Mouse (Mus musculus) stomach, postnatal 0 days (tissue): ENCODE data around the gene Igsf21. TPM values are rescaled to one million over a fixed set of nuclear protein-coding genes. Genes with fewer than 3 reads are reported as not detected.

ENCODE experiments used
- ATAC-seq: fragments of 200-750 bp; cut with Nextera tagmentation; 2 replicates; pipeline ENCODE4 v1.8.0; 2017; ENCODE audit not compliant: low FRiP score, low TSS enrichment
- DNase-seq: peaks from one replicate; pipeline ENCODE4 v3.0.0-alpha.2; 2016; ENCODE audit warnings: low spot score
- H3K27ac ChIP-seq: fragments of 300-500 bp; sonication (generic); replicated peaks from 2 replicates; pipeline ENCODE4 v1.5.1; 2014; ENCODE audit warnings: mild to moderate bottlenecking, control low read depth
- H3K27me3 ChIP-seq: fragments of 300-500 bp; sonication (generic); 2 replicates; pipeline ENCODE4 v1.6.1; 2014; ENCODE audit warnings: low read length; ENCODE audit not compliant: control insufficient read depth, insufficient read depth
- H3K36me3 ChIP-seq: fragments of 300-500 bp; sonication (generic); 2 replicates; pipeline ENCODE4 v1.6.1; 2014; ENCODE audit warnings: low read length, mixed read lengths; ENCODE audit not compliant: control insufficient read depth, insufficient read depth
- H3K4me1 ChIP-seq: fragments of 300-500 bp; sonication (generic); replicated peaks from 2 replicates; pipeline ENCODE4 v1.6.1; 2014; ENCODE audit warnings: antibody characterized with exemption; ENCODE audit not compliant: control insufficient read depth, insufficient read depth
- H3K4me2 ChIP-seq: fragments of 300-500 bp; sonication (generic); replicated peaks from 2 replicates; pipeline ENCODE4 v1.6.1; 2014; ENCODE audit warnings: low read depth, mild to moderate bottlenecking, control low read depth, moderate library complexity
- H3K4me3 ChIP-seq: fragments of 300-500 bp; sonication (generic); 2 replicates; pipeline ENCODE4 v1.5.1; 2014; ENCODE audit warnings: low read depth, low read length, control low read depth
- H3K9ac ChIP-seq: fragments of 300-500 bp; sonication (generic); 2 replicates; pipeline ENCODE4 v1.6.1; 2014; ENCODE audit warnings: mild to moderate bottlenecking, low read length, control low read depth, mixed read lengths
- H3K9me3 ChIP-seq: fragments of 300-500 bp; sonication (generic); 2 replicates; pipeline ENCODE4 v1.6.1; 2016; ENCODE audit warnings: low read length; ENCODE audit not compliant: control insufficient read depth
- CTCF ChIP-seq: IDR thresholded peaks from 2 replicates; pipeline ENCODE4 v1.5.1; 2016; ENCODE audit warnings: antibody characterized with exemption, low read depth, mild to moderate bottlenecking, moderate library complexity
- EP300 ChIP-seq: optimal IDR thresholded peaks from 2 replicates; pipeline ENCODE3; 2016; ENCODE audit warnings: antibody characterized with exemption
- WGBS: fragments of 180-500 bp; shearing (Covaris S2); extraction: QIAGEN DNeasy Blood & Tissue Kit; methylation state at CpG from one replicate; pipeline ENCODE4 v1.1.7; 2014; 5-methylcytosine and 5-hydroxymethylcytosine counted together
- polyA plus RNA-seq: library from polyadenylated mRNA; unstranded; fragments of >200 nt; fragmentation: Nextera tagmentation; extraction: Ambion mirVana; gene quantifications from 2 replicates; pipeline ENCODE4 v1.2.1, GENCODE M21; 2015

Gene Igsf21
- polyA plus RNA-seq, 1 experiment from 2014 or later = 1.2 TPM

DNA sequence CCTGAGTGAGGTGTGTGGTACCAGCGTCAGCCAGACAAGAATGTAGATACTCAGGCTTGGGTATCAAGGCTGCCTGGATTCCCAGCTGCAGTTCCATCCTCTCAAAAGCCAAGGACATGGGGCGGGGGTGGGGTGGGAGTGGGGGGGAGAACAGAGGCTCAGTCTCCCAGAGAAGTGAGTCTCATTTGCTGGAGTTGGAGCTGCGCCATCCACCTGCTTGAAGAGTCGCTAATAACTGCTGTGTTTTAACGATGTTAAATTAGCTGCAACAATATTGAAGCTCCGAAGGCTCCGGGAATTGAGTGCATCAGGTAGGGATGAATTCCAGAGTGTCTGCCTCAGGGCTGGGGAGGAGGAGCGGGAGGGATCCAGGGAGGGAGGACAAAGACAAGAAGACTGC is 250.9 kb downstream of the Igsf21 start:
- Histone ChIP-seq H3K9me3 (no peaks in the 10 kb centered on the region), H3K9ac (no peak overlapping the region), H3K36me3 (no peaks in the 10 kb centered on the region), H3K4me1 (no peaks in the 10 kb centered on the region), H3K27me3 (no peaks in the 10 kb centered on the region), H3K4me3 (no peak overlapping the region), H3K4me2 (no peak overlapping the region), H3K27ac (no peak overlapping the region)
- 67% methylated on average over 8 of the region's 8 CpGs for WGBS
- TF ChIP-seq EP300 = no peak
- TF ChIP-seq CTCF = no peak
- ATAC-seq (no peak), DNase-seq (no peak)

DNA sequence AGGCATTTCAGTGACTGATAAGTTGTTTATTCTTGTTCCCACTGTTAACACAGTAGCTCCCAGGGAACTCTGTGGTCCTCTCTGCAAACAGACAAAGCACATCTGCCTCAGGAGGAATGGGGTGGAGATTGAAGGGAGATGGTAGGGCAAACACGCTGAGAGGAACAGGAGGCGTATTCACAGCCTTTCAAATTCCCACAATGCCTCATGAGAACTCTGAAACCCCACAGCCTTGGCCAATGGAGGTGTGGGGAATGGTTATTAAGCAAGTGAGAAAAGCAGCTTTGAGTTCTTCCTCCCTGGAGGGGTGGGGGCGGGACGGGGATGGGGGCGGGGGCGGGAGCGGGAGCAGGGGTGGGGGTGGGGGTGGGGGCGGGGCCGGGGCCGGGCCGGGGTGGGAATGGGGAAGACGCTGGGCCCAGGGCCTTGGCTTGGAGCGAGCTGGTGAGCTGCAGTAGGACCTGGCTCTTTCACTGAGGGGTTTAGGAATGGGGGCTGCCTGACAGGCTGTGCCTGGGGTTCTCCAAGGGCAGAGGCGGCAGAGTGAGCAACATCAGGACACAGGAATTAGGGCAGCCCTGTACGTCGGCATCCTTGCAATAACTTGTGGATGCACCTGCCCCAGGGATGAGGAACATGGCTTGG is 253.4 kb downstream of the Igsf21 start:
- Histone ChIP-seq H3K4me3 (no peak overlapping the region), H3K36me3 (no peaks in the 10 kb centered on the region), H3K4me2 (no peak overlapping the region), H3K9ac (no peak overlapping the region), H3K27ac (no peak overlapping the region), H3K4me1 (no peaks in the 10 kb centered on the region), H3K27me3 (no peaks in the 10 kb centered on the region), H3K9me3 (no peaks in the 10 kb centered on the region)
- 25% methylated on average over 7 of the region's 16 CpGs for WGBS
- DNase-seq (no peak), ATAC-seq (no peak)
- TF ChIP-seq EP300 (no peak), CTCF (no peak)

GRCm38 (mm10) chr4:139986913-139987312 is 259.7 kb downstream of the Igsf21 start:
- Histone ChIP-seq H3K27ac (no peak overlapping the region), H3K9ac (no peak overlapping the region), H3K4me1 (no peaks in the 10 kb centered on the region), H3K27me3 (no peaks in the 10 kb centered on the region), H3K4me2 (no peak overlapping the region), H3K36me3 (no peaks in the 10 kb centered on the region), H3K9me3 (no peaks in the 10 kb centered on the region), H3K4me3 (no peak overlapping the region)
- no peak for DNase-seq
- ATAC-seq = no peak
- TF ChIP-seq EP300 (no peak), CTCF (no peak)
- 56% methylated on average over 7 of the region's 7 CpGs for WGBS

GRCm38 (mm10) chr4:139978716-139979115 is 267.9 kb downstream of the Igsf21 start:
- Histone ChIP-seq H3K4me2 (no peak overlapping the region), H3K9ac (no peak overlapping the region), H3K9me3 (no peaks in the 10 kb centered on the region), H3K4me1 (no peaks in the 10 kb centered on the region), H3K27ac (peak overlapping the region; percentile 10), H3K4me3 (no peak overlapping the region), H3K27me3 (no peaks in the 10 kb centered on the region), H3K36me3 (no peaks in the 10 kb centered on the region)
- TF ChIP-seq EP300 = no peak
- TF ChIP-seq CTCF = no peak
- WGBS = 23% methylated on average over 5 of the region's 5 CpGs
- ATAC-seq = peak; percentile 86
- DNase-seq = peak; percentile 85

- Histone ChIP-seq H3K36me3 (no peaks in the 10 kb centered on the region), H3K9ac (no peak overlapping the region), H3K4me3 (no peak overlapping the region), H3K4me1 (no peaks in the 10 kb centered on the region), H3K27me3 (no peaks in the 10 kb centered on the region), H3K9me3 (no peaks in the 10 kb centered on the region), H3K4me2 (no peak overlapping the region), H3K27ac (peak overlapping the region; percentile 56)
- TF ChIP-seq EP300 = no peak
- no peak for TF ChIP-seq CTCF
- peak; percentile 47 for DNase-seq
- ATAC-seq = peak; percentile 40; the same call in 1 of the 2 replicates
- WGBS = 19% methylated on average over 5 of the region's 5 CpGs
These were observed 269.2 kb downstream of the Igsf21 start for GRCm38 (mm10) chr4:139977308-139977781.
